Mouse (Mus musculus): ENCODE measurements around the gene Nosip. TPM values are rescaled to one million over a fixed set of nuclear protein-coding genes. Genes with fewer than 3 reads are reported as not detected.

Gene Nosip
- polyA plus RNA-seq, 1 experiment from 2014 or later, result 58.9 TPM

DNA sequence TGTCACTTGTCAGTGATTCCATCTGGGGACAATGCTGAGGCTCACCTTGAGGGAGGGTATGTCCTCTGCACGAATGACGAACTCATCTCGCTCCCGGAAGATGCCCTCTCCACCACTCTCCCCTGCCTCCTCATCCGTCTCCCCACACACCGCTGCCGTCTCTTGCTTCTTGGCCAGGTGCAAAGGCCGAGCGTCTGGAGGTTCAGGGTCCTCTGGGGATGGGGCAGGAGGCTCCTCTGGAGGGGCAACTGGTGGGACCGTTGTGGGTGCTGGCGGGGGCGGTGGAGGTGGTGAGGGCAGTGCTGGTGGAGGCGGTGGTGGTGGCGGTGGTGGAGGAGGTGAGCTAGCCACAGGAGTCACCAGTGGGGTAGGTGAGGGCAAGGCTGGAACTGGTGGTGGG is 18.9 kb upstream of the Nosip start:
- Histone ChIP-seq H3K9ac (ENCODE audit: low read depth, low read length) (no peak overlapping the region), H3K4me2 (no peak overlapping the region), H3K4me1 (ENCODE audit: control insufficient read depth, insufficient read depth, low read length) (no peaks in the 10 kb centered on the region), H3K36me3 (ENCODE audit: control insufficient read depth, insufficient read depth, low read length) (peaks cover 77% of the 10 kb centered on the region), H3K27ac (ENCODE audit: low read depth, low read length) (no peak overlapping the region), H3K9me3 (replicated peaks; ENCODE audit: control insufficient read depth, low read length) (no peaks in the 10 kb centered on the region), H3K4me3 (ENCODE audit: low read depth, low read length) (no peak overlapping the region), H3K27me3 (ENCODE audit: control insufficient read depth, insufficient read depth, low read length) (no peaks in the 10 kb centered on the region)
- WGBS (ENCODE audit: insufficient replicate concordance), result 94% methylated on average over 13 of the region's 14 CpGs
- no peak for ATAC-seq (replicated peaks; ENCODE audit: insufficient number of reproducible peaks, low FRiP score, low TSS enrichment)

- Histone ChIP-seq H3K4me2 (no peak overlapping the region), H3K27me3 (ENCODE audit: control insufficient read depth, insufficient read depth, low read length) (no peaks in the 10 kb centered on the region), H3K36me3 (ENCODE audit: control insufficient read depth, insufficient read depth, low read length) (peaks cover 76% of the 10 kb centered on the region), H3K4me1 (ENCODE audit: control insufficient read depth, insufficient read depth, low read length) (no peaks in the 10 kb centered on the region), H3K4me3 (ENCODE audit: low read depth, low read length) (no peak overlapping the region), H3K9ac (ENCODE audit: low read depth, low read length) (no peak overlapping the region), H3K9me3 (replicated peaks; ENCODE audit: control insufficient read depth, low read length) (no peaks in the 10 kb centered on the region), H3K27ac (ENCODE audit: low read depth, low read length) (no peak overlapping the region)
- 96% methylated on average over 22 of the region's 22 CpGs for WGBS (ENCODE audit: insufficient replicate concordance)
- no peak for ATAC-seq (replicated peaks; ENCODE audit: insufficient number of reproducible peaks, low FRiP score, low TSS enrichment)
Measured at GRCm38 (mm10) chr7:45045741-45046140, 16.5 kb upstream of the Nosip start.

DNA sequence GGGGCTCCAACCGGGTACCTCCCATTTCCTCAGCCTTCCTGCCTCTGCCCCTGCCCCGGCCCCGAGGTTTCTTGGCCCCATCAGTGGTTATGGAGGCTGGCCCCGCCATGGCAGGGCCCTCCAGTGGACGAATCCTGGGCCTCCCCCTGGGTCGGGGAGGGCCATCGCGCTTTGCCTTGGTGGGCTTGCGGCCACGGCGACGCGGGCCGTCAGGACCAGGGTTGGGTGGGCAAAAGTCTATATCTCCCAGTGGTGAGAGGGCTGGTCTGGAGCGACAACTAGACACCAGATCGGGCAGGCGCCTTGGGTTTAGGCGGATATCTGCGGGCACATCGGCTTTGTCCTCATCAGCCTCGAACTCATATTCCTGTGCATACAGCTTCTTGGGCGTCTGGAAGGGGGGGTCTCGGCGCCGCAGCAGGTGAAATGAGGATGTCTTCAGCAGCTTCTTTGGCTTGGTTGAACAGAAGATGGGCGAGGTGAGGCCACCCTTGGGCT is 15.3 kb upstream of the Nosip start:
- peaks cover 73% of the 10 kb centered on the region for H3K36me3 ChIP-seq (ENCODE audit: control insufficient read depth, insufficient read depth, low read length)
- no peak overlapping the region for H3K4me2 ChIP-seq
- no peaks in the 10 kb centered on the region for H3K9me3 ChIP-seq (replicated peaks; ENCODE audit: control insufficient read depth, low read length)
- ATAC-seq (replicated peaks; ENCODE audit: insufficient number of reproducible peaks, low FRiP score, low TSS enrichment), result no peak
- H3K4me3 ChIP-seq (ENCODE audit: low read depth, low read length), result no peak overlapping the region
- H3K27ac ChIP-seq (ENCODE audit: low read depth, low read length), result no peak overlapping the region
- H3K9ac ChIP-seq (ENCODE audit: low read depth, low read length), result no peak overlapping the region
- H3K27me3 ChIP-seq (ENCODE audit: control insufficient read depth, insufficient read depth, low read length), result no peaks in the 10 kb centered on the region
- WGBS (ENCODE audit: insufficient replicate concordance), result 93% methylated on average over 26 of the region's 26 CpGs
- H3K4me1 ChIP-seq (ENCODE audit: control insufficient read depth, insufficient read depth, low read length), result peaks cover 5% of the 10 kb centered on the region; the same call in 1 of the 2 replicates

GRCm38 (mm10) chr7:45047491-45047890 is 14.7 kb upstream of the Nosip start:
- Histone ChIP-seq H3K4me1 (ENCODE audit: control insufficient read depth, insufficient read depth, low read length) (peaks cover 5% of the 10 kb centered on the region; the same call in 1 of the 2 replicates), H3K36me3 (ENCODE audit: control insufficient read depth, insufficient read depth, low read length) (peaks cover 67% of the 10 kb centered on the region), H3K4me2 (no peak overlapping the region), H3K4me3 (ENCODE audit: low read depth, low read length) (no peak overlapping the region), H3K27me3 (ENCODE audit: control insufficient read depth, insufficient read depth, low read length) (no peaks in the 10 kb centered on the region), H3K9me3 (replicated peaks; ENCODE audit: control insufficient read depth, low read length) (no peaks in the 10 kb centered on the region), H3K27ac (ENCODE audit: low read depth, low read length) (no peak overlapping the region), H3K9ac (ENCODE audit: low read depth, low read length) (no peak overlapping the region)
- 93% methylated on average over 14 of the region's 14 CpGs for WGBS (ENCODE audit: insufficient replicate concordance)
- no peak for ATAC-seq (replicated peaks; ENCODE audit: insufficient number of reproducible peaks, low FRiP score, low TSS enrichment)

GRCm38 (mm10) chr7:45048001-45048890 is 14.0 kb upstream of the Nosip start:
- H3K4me1 ChIP-seq (ENCODE audit: control insufficient read depth, insufficient read depth, low read length), result peaks cover 5% of the 10 kb centered on the region; the same call in 1 of the 2 replicates
- WGBS (ENCODE audit: insufficient replicate concordance), result 92% methylated on average over 38 of the region's 38 CpGs
- peak overlapping the region; percentile 22; the same call in 1 of the 2 replicates for H3K9ac ChIP-seq (ENCODE audit: low read depth, low read length)
- no peak overlapping the region for H3K4me2 ChIP-seq
- no peaks in the 10 kb centered on the region for H3K27me3 ChIP-seq (ENCODE audit: control insufficient read depth, insufficient read depth, low read length)
- no peak for ATAC-seq (replicated peaks; ENCODE audit: insufficient number of reproducible peaks, low FRiP score, low TSS enrichment)
- H3K9me3 ChIP-seq (replicated peaks; ENCODE audit: control insufficient read depth, low read length), result no peaks in the 10 kb centered on the region
- H3K36me3 ChIP-seq (ENCODE audit: control insufficient read depth, insufficient read depth, low read length), result peaks cover 61% of the 10 kb centered on the region
- no peak overlapping the region for H3K4me3 ChIP-seq (ENCODE audit: low read depth, low read length)
- H3K27ac ChIP-seq (ENCODE audit: low read depth, low read length), result no peak overlapping the region

DNA sequence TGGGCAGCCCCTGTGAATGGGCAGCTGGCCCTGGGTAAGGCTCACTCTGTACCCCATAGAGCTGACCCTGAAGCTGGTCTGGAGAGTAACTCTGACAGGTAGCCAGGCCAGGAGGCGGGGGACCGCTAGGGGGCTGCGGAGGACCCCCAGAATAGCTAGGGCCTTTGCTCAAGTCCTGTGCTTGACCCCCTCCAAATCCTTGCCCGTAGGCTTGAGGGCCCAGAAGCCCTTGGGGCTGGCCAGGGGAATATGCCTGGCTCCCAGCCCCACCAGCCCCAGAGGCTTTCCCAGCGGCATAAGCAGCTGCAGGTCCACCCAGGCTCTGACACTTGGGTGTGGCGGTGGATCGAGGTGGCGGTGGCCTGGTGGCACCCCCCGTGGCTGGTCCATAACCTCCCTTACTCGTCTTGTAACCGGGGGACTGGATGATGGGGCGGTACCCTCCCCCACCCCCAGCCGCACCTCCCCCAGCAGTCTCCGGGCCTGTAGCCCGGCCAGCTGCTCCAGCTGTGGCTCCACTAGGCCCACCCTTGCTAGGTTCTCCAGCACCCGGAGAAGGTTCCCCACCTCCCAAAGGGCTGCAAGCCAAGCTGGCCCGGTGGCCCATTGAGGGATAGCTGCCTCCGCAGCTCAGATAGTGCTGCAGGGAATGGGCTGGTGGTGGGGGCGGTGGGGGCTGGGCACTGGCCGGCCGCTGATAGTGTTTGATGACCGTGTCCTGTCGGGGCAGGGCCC is 13.1 kb upstream of the Nosip start:
- Histone ChIP-seq H3K36me3 (ENCODE audit: control insufficient read depth, insufficient read depth, low read length) (peaks cover 55% of the 10 kb centered on the region), H3K4me1 (ENCODE audit: control insufficient read depth, insufficient read depth, low read length) (peaks cover 5% of the 10 kb centered on the region; the same call in 1 of the 2 replicates), H3K27me3 (ENCODE audit: control insufficient read depth, insufficient read depth, low read length) (no peaks in the 10 kb centered on the region), H3K4me2 (no peak overlapping the region), H3K27ac (ENCODE audit: low read depth, low read length) (no peak overlapping the region), H3K9ac (ENCODE audit: low read depth, low read length) (peak overlapping the region; percentile 22; the same call in 1 of the 2 replicates), H3K4me3 (ENCODE audit: low read depth, low read length) (no peak overlapping the region), H3K9me3 (replicated peaks; ENCODE audit: control insufficient read depth, low read length) (no peaks in the 10 kb centered on the region)
- 90% methylated on average over 23 of the region's 23 CpGs for WGBS (ENCODE audit: insufficient replicate concordance)
- ATAC-seq (replicated peaks; ENCODE audit: insufficient number of reproducible peaks, low FRiP score, low TSS enrichment), result no peak

DNA sequence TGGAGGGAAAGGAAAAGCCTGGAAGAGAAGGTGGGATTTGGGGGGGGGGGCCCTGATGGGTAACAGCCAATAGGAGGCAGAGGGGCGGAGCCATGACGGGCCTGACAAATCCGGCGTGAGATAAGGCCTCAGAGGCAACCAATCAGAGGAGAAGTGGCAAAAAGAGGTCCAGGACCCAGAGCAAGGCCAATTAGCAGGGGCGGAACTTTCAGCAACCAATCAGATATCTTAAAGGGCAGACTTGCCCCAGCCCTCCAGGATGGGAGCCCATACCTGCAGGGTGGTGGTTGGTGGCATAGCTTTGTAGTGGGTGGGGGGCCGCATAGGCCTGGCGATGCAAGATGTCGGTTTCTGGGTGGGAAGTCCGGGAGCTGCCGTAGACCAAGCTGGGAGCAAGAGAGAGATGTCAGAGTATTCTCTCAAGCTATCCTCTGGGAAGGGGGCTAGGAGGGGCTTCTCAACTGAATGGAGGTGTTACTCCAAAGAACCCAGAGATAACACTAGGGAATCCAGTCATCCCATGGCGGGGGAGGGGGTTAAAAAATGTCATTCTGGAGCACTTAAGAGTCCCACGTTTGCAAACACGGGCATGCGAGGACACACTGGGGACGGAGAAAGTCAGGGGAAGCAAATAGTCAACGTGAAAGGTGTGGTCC is 11.2 kb upstream of the Nosip start:
- Histone ChIP-seq H3K9ac (ENCODE audit: low read depth, low read length) (peak overlapping the region; percentile 50; the same call in 1 of the 2 replicates), H3K27ac (ENCODE audit: low read depth, low read length) (peak overlapping the region; percentile 37; the same call in 1 of the 2 replicates), H3K27me3 (ENCODE audit: control insufficient read depth, insufficient read depth, low read length) (no peaks in the 10 kb centered on the region), H3K9me3 (replicated peaks; ENCODE audit: control insufficient read depth, low read length) (no peaks in the 10 kb centered on the region), H3K4me1 (ENCODE audit: control insufficient read depth, insufficient read depth, low read length) (peaks cover 5% of the 10 kb centered on the region; the same call in 1 of the 2 replicates), H3K36me3 (ENCODE audit: control insufficient read depth, insufficient read depth, low read length) (peaks cover 38% of the 10 kb centered on the region), H3K4me2 (peak overlapping the region; percentile 99), H3K4me3 (ENCODE audit: low read depth, low read length) (peak overlapping the region; percentile 85)
- no peak; the same call in 1 of the 2 replicates for ATAC-seq (replicated peaks; ENCODE audit: insufficient number of reproducible peaks, low FRiP score, low TSS enrichment)
- WGBS (ENCODE audit: insufficient replicate concordance), result 4% methylated on average over 16 of the region's 16 CpGs

DNA sequence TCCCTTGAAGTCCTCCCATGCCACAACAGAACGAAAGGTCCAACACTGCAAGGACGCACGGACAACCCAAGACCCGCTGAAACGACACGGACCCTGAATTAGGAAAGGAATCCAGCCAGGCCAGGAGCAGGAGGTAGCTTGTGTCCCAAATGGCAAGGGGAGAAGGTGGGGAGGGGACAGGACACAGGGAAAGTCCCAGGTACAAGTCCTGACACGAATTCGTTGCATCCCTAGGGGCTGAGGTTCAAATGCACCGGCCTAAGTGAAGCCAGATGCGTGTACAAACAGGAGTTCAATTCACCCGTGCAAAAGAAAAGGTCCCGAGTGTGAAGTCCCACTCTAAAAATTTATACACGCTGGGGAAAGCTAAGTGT is 10.6 kb upstream of the Nosip start:
- peak overlapping the region; percentile 85 for H3K4me3 ChIP-seq (ENCODE audit: low read depth, low read length)
- peaks cover 5% of the 10 kb centered on the region; the same call in 1 of the 2 replicates for H3K4me1 ChIP-seq (ENCODE audit: control insufficient read depth, insufficient read depth, low read length)
- H3K36me3 ChIP-seq (ENCODE audit: control insufficient read depth, insufficient read depth, low read length), result peaks cover 35% of the 10 kb centered on the region
- H3K9me3 ChIP-seq (replicated peaks; ENCODE audit: control insufficient read depth, low read length), result no peaks in the 10 kb centered on the region
- no peak for ATAC-seq (replicated peaks; ENCODE audit: insufficient number of reproducible peaks, low FRiP score, low TSS enrichment)
- WGBS (ENCODE audit: insufficient replicate concordance), result 3% methylated on average over 13 of the region's 13 CpGs
- no peak overlapping the region for H3K27ac ChIP-seq (ENCODE audit: low read depth, low read length)
- peak overlapping the region; percentile 99 for H3K4me2 ChIP-seq
- H3K9ac ChIP-seq (ENCODE audit: low read depth, low read length), result peak overlapping the region; percentile 93
- H3K27me3 ChIP-seq (ENCODE audit: control insufficient read depth, insufficient read depth, low read length), result no peaks in the 10 kb centered on the region
